Mouse (Mus musculus): Measurements from ENCODE around the gene 2310046K23Rik. TPM values are rescaled to one million over a fixed set of nuclear protein-coding genes. Genes with fewer than 3 reads are reported as not detected.
"Not testable (repeated sequence)": the region's sequence is repeated elsewhere in the genome, so short reads cannot be mapped to it uniquely, and the experiment has no call there.

2310046K23Rik gene
- polyA plus RNA-seq, 1 experiment from 2014 or later, result not detected

DNA sequence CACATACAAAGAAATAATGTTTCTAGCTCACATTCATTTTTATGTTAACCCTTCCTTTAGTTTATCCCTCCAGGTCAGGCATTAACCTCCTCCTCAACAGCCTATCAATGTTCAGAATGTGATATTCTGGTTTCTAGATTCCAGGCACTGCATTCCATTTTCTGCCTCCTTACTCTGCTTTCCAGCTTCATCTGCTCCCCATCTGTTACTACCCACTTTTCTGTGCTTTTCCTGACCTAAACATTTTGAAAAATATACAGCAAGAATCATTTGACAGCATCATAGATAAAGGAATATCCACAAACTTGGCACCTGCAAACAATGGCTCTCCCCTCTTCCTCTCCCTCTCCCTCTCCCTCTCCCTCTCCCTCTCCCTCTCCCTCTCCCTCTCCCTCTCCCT lies 30.8 kb downstream of the 2310046K23Rik start:
- no peaks in the 10 kb centered on the region for H3K9me3 ChIP-seq (replicated peaks)
- ATAC-seq (ENCODE audit: low FRiP score), result no peak
- no peak overlapping the region for H3K4me2 ChIP-seq
- no peak overlapping the region for H3K4me3 ChIP-seq (replicated peaks)
- H3K27ac ChIP-seq (replicated peaks), result no peak overlapping the region
- no peaks in the 10 kb centered on the region for H3K27me3 ChIP-seq (replicated peaks)
- no peaks in the 10 kb centered on the region for H3K4me1 ChIP-seq
- H3K9ac ChIP-seq (replicated peaks), result no peak overlapping the region
- no peaks in the 10 kb centered on the region for H3K36me3 ChIP-seq

DNA sequence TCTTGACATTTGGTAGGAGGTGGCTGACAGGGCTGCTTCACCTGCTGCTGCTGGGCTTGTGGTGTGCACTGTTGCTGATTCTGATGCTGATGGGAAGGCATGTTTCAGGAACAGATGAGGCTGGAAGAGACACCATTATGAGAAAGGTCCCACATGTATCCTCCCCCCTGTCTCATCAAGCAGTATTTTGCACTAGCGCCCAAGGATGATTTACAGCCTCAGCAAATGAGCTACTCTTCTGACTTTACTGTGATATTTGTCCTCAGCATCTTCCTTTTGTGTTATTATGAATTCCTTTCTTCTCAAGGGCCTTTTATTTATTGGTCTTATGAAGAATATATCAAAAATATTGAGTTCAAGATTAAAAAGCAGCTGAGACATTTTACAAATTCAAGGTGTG lies 33.9 kb downstream of the 2310046K23Rik start, which contains the start of gene Sprr4:
Gene Sprr4 (minus strand): TSS at position 101 of the 400 bp plus-strand sequence.
- H3K36me3 ChIP-seq, result no peaks in the 10 kb centered on the region
- H3K4me2 ChIP-seq, result no peak within 1 kb of the TSS
- 85% methylated on average over 1 of the region's 1 CpGs for WGBS
- no peaks in the 10 kb centered on the region for H3K27me3 ChIP-seq (replicated peaks)
- H3K9ac ChIP-seq (replicated peaks), result no peak within 1 kb of the TSS
- H3K4me1 ChIP-seq, result no peaks in the 10 kb centered on the region
- ATAC-seq (ENCODE audit: low FRiP score), result no peak
- H3K27ac ChIP-seq (replicated peaks), result no peak within 1 kb of the TSS
- H3K4me3 ChIP-seq (replicated peaks), result no peak within 1 kb of the TSS
- no peaks in the 10 kb centered on the region for H3K9me3 ChIP-seq (replicated peaks)

DNA sequence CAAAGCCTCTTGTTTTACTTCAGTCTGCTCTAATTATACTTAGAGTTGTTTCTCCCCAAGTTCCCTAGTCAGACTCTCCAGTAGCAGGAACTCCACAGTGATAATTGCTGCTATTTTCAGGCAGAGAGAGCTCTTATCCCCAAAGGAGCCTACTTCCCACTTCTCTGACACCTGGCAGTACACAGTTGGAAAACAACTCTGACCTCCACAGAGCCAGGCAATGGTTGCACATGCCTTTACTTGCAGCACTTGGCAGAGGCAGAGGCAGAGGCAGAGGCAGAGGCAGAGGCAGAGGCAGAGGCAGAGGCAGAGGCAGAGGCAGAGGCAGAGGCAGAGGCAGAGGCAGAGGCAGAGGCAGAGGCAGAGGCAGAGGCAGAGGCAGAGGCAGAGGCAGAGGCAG lies 44.0 kb downstream of the 2310046K23Rik start:
- ATAC-seq (ENCODE audit: low FRiP score), result not testable (repeated sequence)

DNA sequence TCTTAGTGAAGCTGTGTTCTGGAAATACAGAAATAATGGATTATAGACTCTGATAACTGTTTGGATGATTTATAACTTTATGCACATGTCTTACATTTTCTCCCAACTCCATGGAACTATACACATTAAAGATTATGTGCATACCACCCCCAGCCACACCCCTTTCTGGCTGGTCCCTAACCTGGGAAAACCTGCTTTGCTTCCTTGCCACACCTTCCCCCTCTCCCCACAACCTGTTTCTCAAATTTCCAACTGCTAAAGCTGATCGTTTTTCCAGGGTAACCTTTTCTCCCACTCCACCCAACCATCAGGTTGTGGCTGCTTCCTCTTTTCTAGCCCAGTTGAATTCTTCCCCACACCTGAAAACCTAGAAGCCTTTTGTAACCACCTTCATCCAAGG lies 48.0 kb downstream of the 2310046K23Rik start:
- Histone ChIP-seq H3K4me1 (no peaks in the 10 kb centered on the region), H3K9me3 (replicated peaks) (no peaks in the 10 kb centered on the region), H3K27me3 (replicated peaks) (no peaks in the 10 kb centered on the region), H3K9ac (replicated peaks) (no peak overlapping the region), H3K4me2 (no peak overlapping the region), H3K27ac (replicated peaks) (no peak overlapping the region), H3K4me3 (replicated peaks) (no peak overlapping the region), H3K36me3 (no peaks in the 10 kb centered on the region)
- 41% methylated on average over 1 of the region's 1 CpGs for WGBS
- no peak for ATAC-seq (ENCODE audit: low FRiP score)

More for the DNA sequence above, 44.0 kb downstream of the 2310046K23Rik start:
- H3K4me2 ChIP-seq; H3K4me1 ChIP-seq; H3K27ac ChIP-seq (replicated peaks); H3K9me3 ChIP-seq (replicated peaks); H3K36me3 ChIP-seq; H3K27me3 ChIP-seq (replicated peaks); H3K4me3 ChIP-seq (replicated peaks); H3K9ac ChIP-seq (replicated peaks): not testable (repeated sequence)

DNA sequence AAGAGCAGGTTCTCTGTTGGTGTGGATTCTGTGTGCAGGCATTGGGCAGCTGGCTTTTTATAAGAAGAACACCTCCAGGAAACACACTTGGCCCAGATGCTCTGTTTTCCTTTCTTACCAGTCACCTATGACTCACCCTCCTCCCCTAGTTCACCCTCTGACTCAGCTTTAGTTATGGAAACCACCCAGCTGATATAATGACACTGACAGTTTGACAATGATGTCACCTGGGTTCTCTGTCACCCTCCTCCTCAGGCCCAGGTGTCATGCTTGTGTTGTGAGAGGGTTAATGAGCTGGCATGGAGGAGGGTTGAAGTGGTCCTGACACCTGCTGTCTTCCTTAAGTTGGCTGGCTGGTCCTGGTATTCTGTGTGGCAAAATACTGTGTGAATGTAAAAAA lies 48.4 kb downstream of the 2310046K23Rik start, which contains the start of gene Sprr1a:
Gene Sprr1a (minus strand): TSS at position 33 of the 400 bp plus-strand sequence.
- H3K27me3 ChIP-seq (replicated peaks), result no peaks in the 10 kb centered on the region
- no peak within 1 kb of the TSS for H3K27ac ChIP-seq (replicated peaks)
- no peaks in the 10 kb centered on the region for H3K36me3 ChIP-seq
- no peaks in the 10 kb centered on the region for H3K4me1 ChIP-seq
- no peak within 1 kb of the TSS for H3K4me2 ChIP-seq
- H3K9me3 ChIP-seq (replicated peaks), result no peaks in the 10 kb centered on the region
- no peak within 1 kb of the TSS for H3K4me3 ChIP-seq (replicated peaks)
- no peak for ATAC-seq (ENCODE audit: low FRiP score)
- H3K9ac ChIP-seq (replicated peaks), result no peak within 1 kb of the TSS

Other genes with a start within 250 kb of the 2310046K23Rik start
- 5.6 TPM in 1 of 2 replicates, not detected in the other for gene Sprr2a3, start 249.1 kb downstream of the 2310046K23Rik start, polyA plus RNA-seq (2015; fragmentation: Nextera tagmentation; extraction: Ambion mirVana)
- gene Sprr2b, start 217.9 kb downstream of the 2310046K23Rik start, polyA plus RNA-seq (2015; fragmentation: Nextera tagmentation; extraction: Ambion mirVana), result 0.20 TPM in 1 of 2 replicates, not detected in the other
- 0.38 TPM in 1 of 2 replicates, not detected in the other for gene Sprr2d, start 195.4 kb downstream of the 2310046K23Rik start, polyA plus RNA-seq (2015; fragmentation: Nextera tagmentation; extraction: Ambion mirVana)
- gene Sprr2e, start 182.4 kb downstream of the 2310046K23Rik start, polyA plus RNA-seq (2015; fragmentation: Nextera tagmentation; extraction: Ambion mirVana), result not detected in 2 replicates
- gene Sprr2f, start 169.3 kb downstream of the 2310046K23Rik start, polyA plus RNA-seq (2015; fragmentation: Nextera tagmentation; extraction: Ambion mirVana), result not detected in 2 replicates
- gene Sprr2h, start 148.8 kb downstream of the 2310046K23Rik start, polyA plus RNA-seq (2015; fragmentation: Nextera tagmentation; extraction: Ambion mirVana), result not detected in 2 replicates
- gene Sprr2i, start 126.5 kb downstream of the 2310046K23Rik start, polyA plus RNA-seq (2015; fragmentation: Nextera tagmentation; extraction: Ambion mirVana), result not detected in 2 replicates
- not detected in 2 replicates for gene Sprr2j-ps, start 116.4 kb downstream of the 2310046K23Rik start, polyA plus RNA-seq (2015; fragmentation: Nextera tagmentation; extraction: Ambion mirVana)
- gene Gm9774, start 105.1 kb downstream of the 2310046K23Rik start, polyA plus RNA-seq (2015; fragmentation: Nextera tagmentation; extraction: Ambion mirVana), result 8.1 and 9.3 TPM in 2 replicates
- not detected in 2 replicates for gene Sprr2k, start 101.9 kb downstream of the 2310046K23Rik start, polyA plus RNA-seq (2015; fragmentation: Nextera tagmentation; extraction: Ambion mirVana)
- not detected in 2 replicates for gene Sprr1b, start 95.7 kb downstream of the 2310046K23Rik start, polyA plus RNA-seq (2015; fragmentation: Nextera tagmentation; extraction: Ambion mirVana)
- 0.14 TPM in 1 of 2 replicates, not detected in the other for gene Sprr3, start 75.8 kb downstream of the 2310046K23Rik start, polyA plus RNA-seq (2015; fragmentation: Nextera tagmentation; extraction: Ambion mirVana)
- gene Sprr1a, start 48.6 kb downstream of the 2310046K23Rik start, polyA plus RNA-seq (2015; fragmentation: Nextera tagmentation; extraction: Ambion mirVana), result 0.52 and 1.6 TPM in 2 replicates
- not detected in 2 replicates for gene Sprr4, start 34.0 kb downstream of the 2310046K23Rik start, polyA plus RNA-seq (2015; fragmentation: Nextera tagmentation; extraction: Ambion mirVana)
- not detected in 2 replicates for gene Ivl, start 39.2 kb upstream of the 2310046K23Rik start, polyA plus RNA-seq (2015; fragmentation: Nextera tagmentation; extraction: Ambion mirVana)
- not detected in 2 replicates for gene Smcp, start 54.5 kb upstream of the 2310046K23Rik start, polyA plus RNA-seq (2015; fragmentation: Nextera tagmentation; extraction: Ambion mirVana)
- gene 2210017I01Rik, start 73.0 kb upstream of the 2310046K23Rik start, polyA plus RNA-seq (2015; fragmentation: Nextera tagmentation; extraction: Ambion mirVana), result not detected in 2 replicates
- not detected in 2 replicates for gene Lce6a, start 87.1 kb upstream of the 2310046K23Rik start, polyA plus RNA-seq (2015; fragmentation: Nextera tagmentation; extraction: Ambion mirVana)
- gene Lce1a1, start 113.8 kb upstream of the 2310046K23Rik start, polyA plus RNA-seq (2015; fragmentation: Nextera tagmentation; extraction: Ambion mirVana), result not detected in 2 replicates
- not detected in 2 replicates for gene Lce1b, start 122.4 kb upstream of the 2310046K23Rik start, polyA plus RNA-seq (2015; fragmentation: Nextera tagmentation; extraction: Ambion mirVana)
- not detected in 2 replicates for gene Lce1a2, start 135.8 kb upstream of the 2310046K23Rik start, polyA plus RNA-seq (2015; fragmentation: Nextera tagmentation; extraction: Ambion mirVana)
- gene Lce1c, start 144.7 kb upstream of the 2310046K23Rik start, polyA plus RNA-seq (2015; fragmentation: Nextera tagmentation; extraction: Ambion mirVana), result not detected in 2 replicates
- not detected in 2 replicates for gene Lce1d, start 152.7 kb upstream of the 2310046K23Rik start, polyA plus RNA-seq (2015; fragmentation: Nextera tagmentation; extraction: Ambion mirVana)
- gene Lce1e, start 174.6 kb upstream of the 2310046K23Rik start, polyA plus RNA-seq (2015; fragmentation: Nextera tagmentation; extraction: Ambion mirVana), result not detected in 2 replicates
- not detected in 2 replicates for gene Lce1f, start 185.8 kb upstream of the 2310046K23Rik start, polyA plus RNA-seq (2015; fragmentation: Nextera tagmentation; extraction: Ambion mirVana)
- gene Gm38119, start 204.6 kb upstream of the 2310046K23Rik start, polyA plus RNA-seq (2015; fragmentation: Nextera tagmentation; extraction: Ambion mirVana), result not detected in 2 replicates
- not detected in 2 replicates for gene Lce1g, start 217.8 kb upstream of the 2310046K23Rik start, polyA plus RNA-seq (2015; fragmentation: Nextera tagmentation; extraction: Ambion mirVana)
- gene Lce1h, start 230.6 kb upstream of the 2310046K23Rik start, polyA plus RNA-seq (2015; fragmentation: Nextera tagmentation; extraction: Ambion mirVana), result not detected in 2 replicates
- not detected in 2 replicates for gene Lce1i, start 244.4 kb upstream of the 2310046K23Rik start, polyA plus RNA-seq (2015; fragmentation: Nextera tagmentation; extraction: Ambion mirVana)

All from neural tube, embryonic 15.5 days (tissue).